Mouse (Mus musculus) stomach, postnatal 0 days (tissue): ENCODE measurements around the gene Tob2.

Source experiments
- CTCF ChIP-seq: IDR thresholded peaks from 2 replicates; pipeline ENCODE4 v1.5.1; 2016; ENCODE audit warnings: antibody characterized with exemption, low read depth, mild to moderate bottlenecking, moderate library complexity
- EP300 ChIP-seq: optimal IDR thresholded peaks from 2 replicates; pipeline ENCODE3; 2016; ENCODE audit warnings: antibody characterized with exemption

DNA sequence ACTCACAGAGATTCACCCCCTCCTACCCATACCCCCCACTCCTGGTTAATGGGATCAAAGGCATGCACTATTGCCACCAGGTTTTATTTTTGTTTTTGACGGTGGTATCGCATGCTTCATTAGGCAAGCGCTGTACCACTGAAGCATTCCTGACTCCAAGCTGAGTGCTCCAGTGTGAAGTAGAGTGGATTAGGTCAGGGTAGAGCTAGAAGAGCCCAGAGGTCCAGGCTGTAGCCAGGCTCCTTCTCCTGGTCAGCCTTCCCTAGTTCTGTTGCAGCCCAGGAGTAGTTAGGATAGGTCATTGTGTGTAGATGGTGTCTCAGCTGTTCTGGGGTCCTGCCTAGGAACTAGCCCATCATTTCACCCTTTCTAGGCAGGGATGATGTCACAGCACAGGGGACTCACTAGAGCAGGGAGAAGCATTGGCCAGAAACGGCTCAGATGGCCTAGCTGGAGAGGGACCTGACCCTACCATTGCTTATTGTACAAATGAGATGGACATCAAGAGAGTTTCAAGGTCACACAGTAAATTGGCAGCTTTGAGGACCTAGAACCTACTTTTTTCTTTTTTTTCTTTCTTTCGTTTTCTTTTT, 13.5 kb downstream of the Tob2 start:
- TF ChIP-seq EP300 (no peak), CTCF (no peak)
